Mouse (Mus musculus) left cerebral cortex, postnatal 14 days (tissue): ENCODE results near the gene Cmas. TPM values are rescaled to one million over a fixed set of nuclear protein-coding genes. Genes with fewer than 3 reads are reported as not detected.

Experiments
- DNase-seq, 2 experiments: peaks; one replicate each; pipeline ENCODE4 v3.0.0; 2021 to 2022; ENCODE audit warnings: low spot score in 2 of 2, mixed read lengths in 1 of 2
- intact Hi-C: fragments of 180-260 bp; cut with DNase I; formaldehyde crosslinking; loops from one replicate; pipeline ENCODE4 v1.15.1; 2025
- total RNA-seq, 2 experiments: library from RNA; stranded (reverse); gene quantifications; 2 replicates each; pipeline ENCODE4 v1.2.3; 2021

The Cmas gene
- total RNA-seq, 2 experiments from 2014 or later, result 127 TPM

GRCm38 (mm10) chr6:142747165-142747564 is 9.3 kb upstream of the Cmas start:
- DNase-seq, result no peak
- intact Hi-C loops, result no loop called here

GRCm38 (mm10) chr6:142748057-142748708 is 8.3 kb upstream of the Cmas start:
- intact Hi-C loops, result no loop called here

GRCm38 (mm10) chr6:142751365-142751764 is 5.1 kb upstream of the Cmas start:
- no peak for DNase-seq
- intact Hi-C loops, result loop anchor here (10.0 kb wide), 1 partner anchor 367 kb away; the partner anchor contains the start of genes Golt1b and Recql

More at GRCm38 (mm10) chr6:142748057-142748708, 8.3 kb upstream of the Cmas start:
- DNase-seq, result no peak

GRCm38 (mm10) chr6:142752331-142753246 is 3.9 kb upstream of the Cmas start:
- no peak for DNase-seq
- intact Hi-C loops, result loop anchor here (10.0 kb wide), 1 partner anchor 368 kb away; the partner anchor contains the start of genes Golt1b and Recql

- intact Hi-C loops, result loop anchor here (10.0 kb wide), 1 partner anchor 373 kb away; the partner anchor contains the start of genes Golt1b and Recql
- DNase-seq, result no peak
Observed at GRCm38 (mm10) chr6:142757334-142757965, 964 bp downstream of the Cmas start.

GRCm38 (mm10) chr6:142757976-142758375 is 1.5 kb downstream of the Cmas start:
- intact Hi-C loops, result loop anchor here (10.0 kb wide), 1 partner anchor 373 kb away; the partner anchor contains the start of genes Golt1b and Recql
- no peak for DNase-seq

GRCm38 (mm10) chr6:142758562-142758961 is 2.1 kb downstream of the Cmas start:
- intact Hi-C loops, result loop anchor here (10.0 kb wide), 1 partner anchor 374 kb away; the partner anchor contains the start of genes Golt1b and Recql
- no peak for DNase-seq

- DNase-seq, result no peak
- intact Hi-C loops, result loop anchor here (10.0 kb wide), 1 partner anchor 375 kb away; the partner anchor contains the start of genes Golt1b and Recql
Observed at GRCm38 (mm10) chr6:142759633-142760032, 3.1 kb downstream of the Cmas start.

- intact Hi-C loops, result no loop called here
- peak in 1 of 2 experiments; percentile 54 for DNase-seq
Observed at GRCm38 (mm10) chr6:142764933-142765332, 8.4 kb downstream of the Cmas start.

GRCm38 (mm10) chr6:142767305-142767704 is 10.8 kb downstream of the Cmas start:
- intact Hi-C loops, result no loop called here
- no peak for DNase-seq

- intact Hi-C loops, result no loop called here
- no peak for DNase-seq
Observed at GRCm38 (mm10) chr6:142769896-142770295, 13.4 kb downstream of the Cmas start.

- DNase-seq, result no peak
- intact Hi-C loops, result no loop called here
Observed at GRCm38 (mm10) chr6:142771643-142772042, 15.2 kb downstream of the Cmas start.

- no peak for DNase-seq
- intact Hi-C loops, result no loop called here
Observed at GRCm38 (mm10) chr6:142773566-142773965, 17.1 kb downstream of the Cmas start.

GRCm38 (mm10) chr6:142776935-142777334 is 20.4 kb downstream of the Cmas start:
- DNase-seq, result no peak
- intact Hi-C loops, result no loop called here

- intact Hi-C loops, result loop anchor here (2.0 kb wide), 1 partner anchor 36 kb away; no protein-coding TSS in a partner anchor
- peak; percentile 68 for DNase-seq
Observed at GRCm38 (mm10) chr6:142779045-142779811, 22.7 kb downstream of the Cmas start.

GRCm38 (mm10) chr6:142779812-142780573 is 23.5 kb downstream of the Cmas start:
- no peak for DNase-seq
- intact Hi-C loops, result loop anchor here (2.0 kb wide), 2 partner anchors 35 to 185 kb away; partner anchors contain the start of gene St8sia1

GRCm38 (mm10) chr6:142780574-142781033 is 24.1 kb downstream of the Cmas start:
- DNase-seq, result no peak

GRCm38 (mm10) chr6:142781286-142781685 is 24.8 kb downstream of the Cmas start:
- intact Hi-C loops, result loop anchor here (2.0 kb wide), 1 partner anchor 184 kb away; the partner anchor contains the start of gene St8sia1
- no peak for DNase-seq

More at GRCm38 (mm10) chr6:142780574-142781033, 24.1 kb downstream of the Cmas start:
- intact Hi-C loops, result loop anchor here (2.0 kb wide), 1 partner anchor 184 kb away; the partner anchor contains the start of gene St8sia1
